Mouse (Mus musculus): ENCODE measurements around the gene Sod2. TPM values are rescaled to one million over a fixed set of nuclear protein-coding genes. Genes with fewer than 3 reads are reported as not detected.
A peak's percentile ranks its signal among the peaks of the same experiment; 100 is the strongest.
"Not testable (repeated sequence)": the region's sequence is repeated elsewhere in the genome, so short reads cannot be mapped to it uniquely, and the experiment has no call there.

Gene Sod2
- polyA plus RNA-seq (2016; fragmentation: Nextera tagmentation; extraction: Ambion mirVana): 102 and 108 TPM in 2 replicates

DNA sequence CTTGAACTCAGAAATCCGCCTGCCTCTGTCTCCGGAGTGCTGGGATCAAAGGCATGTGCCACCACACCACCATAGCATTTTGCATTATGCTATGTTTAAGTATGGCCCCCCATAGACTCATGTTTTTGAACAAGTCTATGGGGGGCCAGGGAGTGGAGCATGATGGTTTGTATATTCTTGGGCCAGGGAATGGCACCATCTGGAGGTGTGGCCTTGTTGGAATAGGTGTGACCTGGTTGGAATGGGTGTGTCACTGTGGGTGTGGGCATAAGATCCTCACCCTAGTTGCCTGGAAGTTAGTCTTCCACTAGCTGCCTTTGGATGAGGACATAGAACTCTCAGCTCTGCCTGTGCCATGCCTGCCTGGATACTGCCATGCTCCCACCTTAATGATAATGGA lies at the start of gene Sod2:
Gene Sod2 (plus strand): TSS at position 301 of the 400 bp plus-strand sequence.
- not testable (repeated sequence) for ATAC-seq (ENCODE audit: low FRiP score); H3K4me1 ChIP-seq; H3K9me3 ChIP-seq (replicated peaks); H3K27me3 ChIP-seq; H3K36me3 ChIP-seq
- Histone ChIP-seq H3K9ac (peak within 1 kb of the TSS; percentile 83), H3K27ac (peak within 1 kb of the TSS; percentile 60; the same call in 1 of the 2 replicates), H3K4me2 (replicated peaks) (peak within 1 kb of the TSS; percentile 85), H3K4me3 (peak within 1 kb of the TSS; percentile 92)
- 86% methylated on average over 2 of the region's 2 CpGs for WGBS

DNA sequence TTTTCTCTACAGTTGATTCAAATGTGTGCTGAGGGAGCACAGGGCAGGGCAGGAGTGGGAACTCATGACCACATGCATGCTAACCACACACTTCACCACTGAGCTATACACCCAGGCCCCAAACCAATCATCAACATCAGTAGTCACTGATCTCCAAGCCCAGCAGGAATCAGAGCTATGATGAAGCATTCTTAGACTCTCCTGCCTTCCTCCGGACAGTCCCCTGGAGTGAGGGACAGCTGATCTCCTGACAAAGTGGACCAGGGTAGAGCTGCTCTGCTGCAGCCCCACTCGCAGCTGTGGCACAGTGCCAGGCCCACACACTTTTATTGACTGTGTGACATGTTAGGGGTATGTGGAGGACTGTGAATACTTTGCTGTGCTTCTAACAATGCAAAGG lies 47.3 kb upstream of the Sod2 start:
- not testable (repeated sequence) for ATAC-seq (ENCODE audit: low FRiP score)
- Histone ChIP-seq H3K9ac (peak overlapping the region; percentile 47; the same call in 1 of the 2 replicates), H3K4me2 (replicated peaks) (peak overlapping the region; percentile 49)

DNA sequence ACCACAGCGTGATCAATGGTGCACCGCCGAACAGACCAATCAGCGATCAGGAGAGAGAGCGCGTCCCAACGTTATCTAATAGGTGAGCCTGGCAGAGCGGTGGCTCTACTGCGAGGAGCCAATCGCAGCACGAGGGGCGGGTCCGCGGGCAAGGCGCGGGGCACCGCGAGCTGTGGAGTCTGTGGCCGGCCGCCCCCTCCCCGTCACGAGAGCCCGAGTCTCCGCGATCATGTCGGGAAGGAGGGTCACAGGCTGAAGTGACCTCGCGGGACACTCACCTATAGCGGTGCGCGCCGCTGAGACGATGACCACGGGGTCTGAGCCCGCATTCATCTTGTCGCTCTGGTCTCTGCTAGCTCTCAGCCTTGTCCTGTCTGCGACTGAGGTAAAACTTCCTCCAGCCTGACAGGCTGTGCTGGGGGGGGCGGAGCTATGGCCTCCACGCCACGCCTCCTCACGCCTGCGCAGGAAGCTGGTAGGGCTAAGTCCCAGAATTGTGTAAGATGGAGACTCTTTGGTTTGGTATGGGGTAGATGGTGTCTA lies 46.2 kb upstream of the Sod2 start, which contains the start of gene Acat2:
Gene Acat2 (minus strand): TSS at position 417 of the 543 bp plus-strand sequence.
- WGBS: 0% methylated on average over 41 of the region's 42 CpGs
- H3K27ac ChIP-seq: peak within 1 kb of the TSS; percentile 94

More for the DNA sequence above, 47.3 kb upstream of the Sod2 start:
- Histone ChIP-seq H3K4me1 (peaks cover 11% of the 10 kb centered on the region), H3K36me3 (peaks cover 16% of the 10 kb centered on the region), H3K4me3 (peak overlapping the region; percentile 30)
- not testable (repeated sequence) for H3K27ac ChIP-seq; H3K9me3 ChIP-seq (replicated peaks); H3K27me3 ChIP-seq
- whole genome bisulfite sequencing: 11% methylated on average over 2 of the region's 2 CpGs

DNA sequence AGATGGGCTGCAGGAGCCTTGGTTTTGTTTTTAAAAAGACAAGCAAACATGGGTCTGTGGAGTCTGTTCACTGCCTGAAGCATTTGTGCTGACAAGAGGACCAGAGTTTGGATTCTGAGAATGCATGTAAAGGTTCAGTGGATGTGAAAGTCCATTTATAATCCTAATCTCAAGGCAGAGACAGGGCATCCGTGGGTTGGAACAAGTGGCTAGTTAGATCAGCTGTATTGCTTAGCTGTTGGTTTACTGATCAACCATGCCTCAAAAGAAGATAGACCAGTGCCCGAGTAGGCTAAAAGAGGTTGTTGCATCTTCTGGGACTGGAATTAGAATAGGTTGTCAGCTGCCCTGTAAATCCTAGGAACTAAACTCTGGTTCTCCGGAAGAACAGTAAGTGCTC lies 43.2 kb upstream of the Sod2 start:
- no peak for ATAC-seq (ENCODE audit: low FRiP score)
- Histone ChIP-seq H3K27me3 (no peaks in the 10 kb centered on the region), H3K36me3 (peaks cover 21% of the 10 kb centered on the region), H3K9ac (no peak overlapping the region), H3K4me3 (no peak overlapping the region), H3K4me1 (peaks cover 10% of the 10 kb centered on the region), H3K27ac (no peak overlapping the region), H3K9me3 (replicated peaks) (no peaks in the 10 kb centered on the region), H3K4me2 (replicated peaks) (no peak overlapping the region)
- 87% methylated on average over 3 of the region's 3 CpGs for WGBS

More for the DNA sequence above, 46.2 kb upstream of the Sod2 start, which contains the start of gene Acat2:
- Histone ChIP-seq H3K36me3 (peaks cover 16% of the 10 kb centered on the region), H3K9ac (peak within 1 kb of the TSS; percentile 53), H3K27me3 (no peaks in the 10 kb centered on the region), H3K9me3 (replicated peaks) (no peaks in the 10 kb centered on the region), H3K4me2 (replicated peaks) (peak within 1 kb of the TSS; percentile 65), H3K4me3 (peak within 1 kb of the TSS; percentile 70), H3K4me1 (peaks cover 11% of the 10 kb centered on the region)
- peak; percentile 99 for ATAC-seq (ENCODE audit: low FRiP score)

DNA sequence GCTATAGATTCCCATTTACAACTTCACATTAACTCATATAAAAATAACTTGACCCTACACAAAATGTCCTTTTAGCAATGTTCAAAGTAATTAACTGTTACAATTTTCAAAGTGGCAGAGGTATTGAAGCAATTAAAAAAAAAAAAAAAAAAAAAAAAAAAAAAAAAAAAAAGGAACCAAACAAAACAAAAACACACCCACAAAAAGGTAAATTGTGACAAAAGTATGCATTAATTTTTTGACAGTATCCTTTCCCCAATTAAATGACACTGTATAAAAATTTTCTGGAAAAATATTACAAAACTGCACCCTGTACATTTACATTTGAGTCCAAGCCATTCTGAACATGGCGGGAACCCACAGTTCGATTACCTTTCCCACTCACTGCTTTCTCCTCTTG lies 39.5 kb upstream of the Sod2 start:
- no peak overlapping the region for H3K4me3 ChIP-seq
- peaks cover 33% of the 10 kb centered on the region for H3K36me3 ChIP-seq
- H3K9ac ChIP-seq: no peak overlapping the region
- no peak for ATAC-seq (ENCODE audit: low FRiP score)
- H3K27me3 ChIP-seq: no peaks in the 10 kb centered on the region
- WGBS: 91% methylated on average over 2 of the region's 2 CpGs
- no peaks in the 10 kb centered on the region for H3K9me3 ChIP-seq (replicated peaks)
- no peak overlapping the region for H3K27ac ChIP-seq
- no peaks in the 10 kb centered on the region for H3K4me1 ChIP-seq
- H3K4me2 ChIP-seq (replicated peaks): no peak overlapping the region

DNA sequence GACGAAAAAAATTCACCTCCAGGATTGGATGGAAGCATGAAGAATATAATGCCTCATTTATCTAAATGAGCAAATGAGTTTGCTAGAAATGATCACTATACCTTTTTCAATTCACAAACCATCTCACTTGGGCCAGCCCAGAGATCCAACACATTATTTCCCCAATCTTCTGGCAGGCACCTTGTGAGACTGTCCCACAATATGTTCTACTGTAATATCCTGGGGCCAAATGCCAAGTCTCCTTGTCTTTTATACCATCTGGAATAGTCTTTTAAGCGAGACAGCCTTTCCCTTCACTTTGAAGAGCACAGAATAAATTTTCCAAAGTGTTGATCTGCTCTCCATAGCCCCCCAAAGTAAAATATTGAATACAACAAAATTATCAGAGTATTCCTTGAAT lies 32.8 kb upstream of the Sod2 start:
- H3K36me3 ChIP-seq: peaks cover 52% of the 10 kb centered on the region
- H3K4me3 ChIP-seq: no peak overlapping the region
- 96% methylated on average over 2 of the region's 2 CpGs for WGBS
- H3K4me2 ChIP-seq (replicated peaks): no peak overlapping the region
- no peak for ATAC-seq (ENCODE audit: low FRiP score)
- H3K4me1 ChIP-seq: no peaks in the 10 kb centered on the region
- H3K9ac ChIP-seq: no peak overlapping the region
- H3K9me3 ChIP-seq (replicated peaks): no peaks in the 10 kb centered on the region
- no peak overlapping the region for H3K27ac ChIP-seq
- H3K27me3 ChIP-seq: no peaks in the 10 kb centered on the region

DNA sequence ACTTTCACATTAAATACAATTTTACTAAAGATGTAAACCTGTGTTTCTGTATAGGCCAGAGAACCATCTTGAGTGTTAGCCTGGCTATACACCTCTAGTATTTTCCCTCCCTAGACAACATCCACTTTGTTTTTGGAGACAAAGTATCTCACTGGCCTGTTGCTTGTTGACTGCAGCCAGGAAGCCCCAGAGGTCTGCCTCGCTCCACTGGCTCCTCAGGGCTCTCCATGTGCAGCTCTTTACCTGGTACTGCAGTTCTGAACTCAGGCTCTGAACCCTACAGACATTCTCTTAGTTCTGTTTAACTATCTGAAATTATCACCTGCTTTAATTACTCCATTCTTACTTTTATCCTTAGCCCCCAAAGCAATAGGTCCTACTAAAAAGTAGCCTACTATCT lies 28.1 kb upstream of the Sod2 start:
- H3K4me3 ChIP-seq: no peak overlapping the region
- ATAC-seq (ENCODE audit: low FRiP score): no peak
- H3K27ac ChIP-seq: no peak overlapping the region
- H3K27me3 ChIP-seq: no peaks in the 10 kb centered on the region
- peaks cover 65% of the 10 kb centered on the region for H3K36me3 ChIP-seq
- H3K9me3 ChIP-seq (replicated peaks): no peaks in the 10 kb centered on the region
- no peaks in the 10 kb centered on the region for H3K4me1 ChIP-seq
- no peak overlapping the region for H3K9ac ChIP-seq
- H3K4me2 ChIP-seq (replicated peaks): no peak overlapping the region
- 96% methylated on average over 1 of the region's 1 CpGs for WGBS

DNA sequence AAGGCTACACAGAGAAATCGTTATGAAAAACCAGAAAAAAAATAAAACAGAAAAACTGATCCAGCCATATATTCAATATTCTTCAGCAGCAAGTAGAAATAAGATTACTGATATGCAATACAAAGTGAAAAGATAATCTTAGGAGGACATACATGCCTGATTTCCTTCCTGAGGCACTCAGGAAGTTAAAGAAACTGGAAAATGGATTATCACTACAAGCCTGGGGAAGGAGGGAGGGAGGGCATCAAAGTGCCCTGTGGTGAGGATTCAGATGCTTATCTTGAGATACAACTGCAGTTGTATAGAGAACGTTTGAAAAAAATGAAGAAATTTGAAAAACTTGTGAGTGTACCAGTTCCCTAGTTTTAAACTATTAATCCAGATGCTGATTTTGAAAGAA lies 22.7 kb upstream of the Sod2 start:
- H3K9ac ChIP-seq: no peak overlapping the region
- ATAC-seq (ENCODE audit: low FRiP score): no peak
- H3K27ac ChIP-seq: no peak overlapping the region
- H3K4me1 ChIP-seq: no peaks in the 10 kb centered on the region
- no peak overlapping the region for H3K4me2 ChIP-seq (replicated peaks)
- H3K36me3 ChIP-seq: peaks cover 44% of the 10 kb centered on the region
- no peaks in the 10 kb centered on the region for H3K27me3 ChIP-seq
- H3K4me3 ChIP-seq: no peak overlapping the region
- no peaks in the 10 kb centered on the region for H3K9me3 ChIP-seq (replicated peaks)
- WGBS: 86% methylated on average over 2 of the region's 2 CpGs

DNA sequence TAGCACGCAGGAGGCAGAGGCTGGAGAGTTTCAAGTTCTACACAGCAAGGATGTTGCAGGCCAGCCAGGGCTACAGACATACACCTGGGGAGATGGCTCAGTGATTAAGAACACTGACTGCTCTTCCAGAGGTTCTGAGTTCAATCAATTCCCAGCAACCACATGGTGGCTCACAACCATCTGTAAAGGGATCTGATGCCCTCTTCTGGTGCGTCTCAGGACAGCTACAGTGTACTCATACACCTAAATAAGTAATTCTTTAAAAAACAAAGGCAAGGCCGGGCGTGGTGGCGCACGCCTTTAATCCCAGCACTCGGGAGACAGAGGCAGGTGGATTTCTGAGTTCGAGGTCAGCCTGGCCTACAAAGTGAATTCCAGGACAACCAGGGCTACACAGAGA lies 18.6 kb upstream of the Sod2 start:
- 99% methylated on average over 8 of the region's 8 CpGs for WGBS
- not testable (repeated sequence) for H3K9me3 ChIP-seq (replicated peaks)

DNA sequence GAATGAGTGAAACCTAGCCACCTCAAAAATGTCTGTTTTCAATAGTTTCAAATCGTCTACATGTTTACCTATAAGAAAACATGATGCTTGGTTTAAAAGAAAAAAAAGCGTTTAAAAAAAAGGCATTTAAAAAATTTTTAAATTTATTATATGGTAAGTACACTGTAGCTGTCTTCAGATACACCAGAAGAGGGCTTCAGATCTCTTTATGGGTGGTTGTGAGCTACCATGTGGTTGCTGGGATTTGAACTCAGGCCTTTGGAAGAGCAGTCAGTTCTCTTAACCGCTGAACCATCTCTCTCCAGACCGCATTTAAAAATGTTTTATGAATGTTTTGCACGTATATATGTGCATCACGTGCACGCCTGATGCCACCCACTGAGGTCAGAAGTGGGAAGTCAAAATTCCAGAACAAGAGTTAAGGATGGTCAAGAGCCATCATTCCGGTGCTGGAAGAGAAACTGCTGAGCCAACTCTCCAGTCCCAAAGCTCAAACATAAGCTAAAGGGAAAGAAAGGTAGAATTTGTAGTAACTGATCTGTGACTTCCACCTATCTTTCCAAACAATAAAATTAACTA lies 16.0 kb upstream of the Sod2 start:
- 62% methylated on average over 8 of the region's 8 CpGs for WGBS
- no peak overlapping the region for H3K27ac ChIP-seq
- peaks cover 7% of the 10 kb centered on the region for H3K36me3 ChIP-seq
- no peak for ATAC-seq (ENCODE audit: low FRiP score)
- peak overlapping the region; percentile 98 for H3K4me3 ChIP-seq
- no peaks in the 10 kb centered on the region for H3K27me3 ChIP-seq
- H3K4me2 ChIP-seq (replicated peaks): peak overlapping the region; percentile 85
- peaks cover 10% of the 10 kb centered on the region for H3K4me1 ChIP-seq
- no peaks in the 10 kb centered on the region for H3K9me3 ChIP-seq (replicated peaks)
- H3K9ac ChIP-seq: peak overlapping the region; percentile 99

More for the DNA sequence above, 18.6 kb upstream of the Sod2 start:
- not testable (repeated sequence) for H3K4me2 ChIP-seq (replicated peaks); H3K9ac ChIP-seq; ATAC-seq (ENCODE audit: low FRiP score); H3K27me3 ChIP-seq; H3K27ac ChIP-seq; H3K4me3 ChIP-seq; H3K4me1 ChIP-seq
- H3K36me3 ChIP-seq: peaks cover 13% of the 10 kb centered on the region

DNA sequence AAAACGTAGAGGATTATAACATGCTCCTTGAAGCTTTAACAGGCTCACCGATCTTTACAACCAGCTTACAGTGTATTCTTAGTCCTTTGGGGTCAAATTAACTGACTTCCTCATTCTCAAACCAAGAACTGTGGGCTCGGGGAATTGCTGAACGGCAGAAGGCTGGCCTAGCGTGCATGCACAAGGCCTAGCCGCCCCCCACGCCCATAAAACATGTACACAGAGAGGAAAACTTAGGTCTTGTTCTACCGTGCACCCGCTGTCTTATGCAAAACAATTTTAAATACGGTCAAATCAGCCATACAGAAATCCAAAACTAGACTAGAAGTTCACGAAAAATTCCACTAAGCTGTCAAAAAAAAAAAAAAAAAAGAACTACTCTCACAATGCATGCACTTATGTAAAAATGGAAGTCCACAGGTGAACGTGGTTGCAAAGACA lies 15.4 kb upstream of the Sod2 start:
- no peak for ATAC-seq (ENCODE audit: low FRiP score)
- Histone ChIP-seq H3K9me3 (replicated peaks) (no peaks in the 10 kb centered on the region), H3K36me3 (peaks cover 7% of the 10 kb centered on the region), H3K4me2 (replicated peaks) (peak overlapping the region; percentile 85), H3K9ac (peak overlapping the region; percentile 99), H3K27me3 (no peaks in the 10 kb centered on the region), H3K4me3 (peak overlapping the region; percentile 98), H3K4me1 (peaks cover 10% of the 10 kb centered on the region), H3K27ac (peak overlapping the region; percentile 100)
- WGBS: 5% methylated on average over 12 of the region's 12 CpGs

DNA sequence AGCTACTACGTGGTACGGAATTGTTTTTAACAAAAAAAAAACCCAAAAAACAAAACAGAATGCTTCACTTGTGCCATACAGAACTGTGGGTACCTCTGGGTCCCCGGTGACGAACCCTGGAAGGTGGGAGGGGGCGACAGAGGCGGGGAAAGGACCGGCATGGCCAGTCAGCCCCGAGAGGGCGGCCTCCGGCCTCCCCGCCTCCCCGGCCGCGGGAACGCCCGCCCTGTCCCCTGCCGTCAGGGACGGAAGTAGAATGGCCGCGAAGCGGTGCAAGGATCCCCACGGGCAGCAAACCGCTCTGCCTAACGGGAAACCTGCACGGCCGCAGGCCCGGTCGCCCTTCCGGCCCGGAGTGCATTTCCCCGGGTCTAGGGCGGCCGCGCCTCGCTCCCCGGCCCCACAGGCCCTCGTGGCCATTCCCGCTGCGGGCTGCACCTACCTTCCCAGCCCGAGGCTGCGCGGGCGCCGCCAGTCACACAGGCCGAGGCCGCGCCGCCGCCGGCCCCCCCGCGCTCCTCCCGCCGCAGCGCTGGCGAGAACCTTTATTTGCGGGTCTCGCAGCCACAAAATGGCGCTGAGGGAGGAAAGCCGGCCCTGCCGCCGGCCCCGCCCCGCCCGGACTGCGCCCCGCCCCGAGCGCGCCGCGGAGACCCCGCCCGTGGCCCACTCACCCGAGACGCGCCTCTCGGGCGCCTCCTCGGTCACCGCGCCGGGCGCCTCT lies 14.8 kb upstream of the Sod2 start:
- H3K27me3 ChIP-seq: no peaks in the 10 kb centered on the region
- peak overlapping the region; percentile 98 for H3K4me3 ChIP-seq
- H3K9me3 ChIP-seq (replicated peaks): no peaks in the 10 kb centered on the region
- H3K4me2 ChIP-seq (replicated peaks): peak overlapping the region; percentile 85
- H3K9ac ChIP-seq: peak overlapping the region; percentile 99
- H3K4me1 ChIP-seq: peaks cover 10% of the 10 kb centered on the region
- peak overlapping the region; percentile 100 for H3K27ac ChIP-seq
- ATAC-seq (ENCODE audit: low FRiP score): peak; percentile 94
- WGBS: under 1% methylated on average over 82 of the region's 84 CpGs
- H3K36me3 ChIP-seq: peaks cover 7% of the 10 kb centered on the region
